Mouse (Mus musculus) embryonic fibroblast, embryonic 13.5 days (primary cell): ENCODE measurements around the gene Prf1.

ENCODE experiments used
- CTCF ChIP-seq: IDR thresholded peaks from 2 replicates; pipeline ENCODE4 v1.5.1; 2011; ENCODE audit warnings: mild to moderate bottlenecking, control low read depth, low read length, moderate library complexity, borderline replicate concordance; ENCODE audit not compliant: insufficient read depth
- POLR2A ChIP-seq: IDR thresholded peaks from 2 replicates; pipeline ENCODE4 v1.6.1; 2011; ENCODE audit warnings: low read depth, mild to moderate bottlenecking, control low read depth, low read length, moderate library complexity

GRCm38 (mm10) chr10:61337665-61338064 is 40.0 kb downstream of the Prf1 start:
- TF ChIP-seq CTCF: no peak
- TF ChIP-seq POLR2A: no peak
